Mouse (Mus musculus): ENCODE results near the gene Wdr12. TPM values are rescaled to one million over a fixed set of nuclear protein-coding genes. Genes with fewer than 3 reads are reported as not detected.

Gene Wdr12
- total RNA-seq (2023): 10 to 100 TPM; 31.1 to 40.4 TPM

GRCm38 (mm10) chr1:60098024-60098781 lies at the start of gene Wdr12, which contains the start of gene Carf:
TSS of gene Wdr12 (minus strand) at chr1:60098645.
TSS of gene Carf (plus strand) at chr1:60098247.

GRCm38 (mm10) chr1:60042796-60043469 lies 55.5 kb downstream of the Wdr12 start, which contains the start of gene Ica1l:
TSS of gene Ica1l (minus strand) at chr1:60043184.

Other genes starting within 250 kb of the Wdr12 start
- 10 to 100 TPM; 53.6 to 56.4 TPM for gene Fam117b, start 185.6 kb downstream of the Wdr12 start, total RNA-seq (2023)
- 10 to 100 TPM in 1 of 2 experiments, 1 to 10 TPM in 1; 8.9 to 10.1 TPM for gene Ica1l, start 55.5 kb downstream of the Wdr12 start, total RNA-seq (2023)
- 10 to 100 TPM; 13.8 to 17.5 TPM for gene Carf, start 398 bp downstream of the Wdr12 start, total RNA-seq (2023)
- 10 to 100 TPM; 25.2 to 34.3 TPM for gene Nbeal1, start 82.0 kb upstream of the Wdr12 start, total RNA-seq (2023)
- 1 to 10 TPM; 6.8 to 6.9 TPM for gene Cyp20a1, start 244.7 kb upstream of the Wdr12 start, total RNA-seq (2023)

Data from T-cell, adult 66 days (primary cell).